Mouse (Mus musculus) forebrain, embryonic 11.5 days (tissue): ENCODE measurements at regions not wholly inside any gene's neighbourhood (a gene's known extent, or its start where the extent isn't known, plus 50 kb on each side); places are given as distances from the start of the nearest gene placed in this dataset.

Experiments
- ATAC-seq: fragments of 200-750 bp; cut with Nextera tagmentation; replicated peaks from 2 replicates; pipeline ENCODE4 v1.8.0; 2017; ENCODE audit warnings: moderate TSS enrichment; ENCODE audit not compliant: low FRiP score
- DNase-seq: peaks from one replicate; pipeline ENCODE4 v3.0.0-alpha.2; 2017; ENCODE audit warnings: low spot score
- H3K27ac ChIP-seq: fragments of 300-500 bp; sonication (generic); 2 replicates; pipeline ENCODE4 v1.5.1; 2014; ENCODE audit warnings: low read depth, low read length
- H3K27me3 ChIP-seq: fragments of 300-500 bp; sonication (generic); 2 replicates; pipeline ENCODE4 v1.6.1; 2014; ENCODE audit warnings: mild to moderate bottlenecking, low read length, mixed read lengths; ENCODE audit not compliant: control insufficient read depth, insufficient read depth
- H3K36me3 ChIP-seq: fragments of 300-500 bp; sonication (generic); 2 replicates; pipeline ENCODE4 v1.6.1; 2014; ENCODE audit warnings: mild to moderate bottlenecking, low read length, moderate library complexity, mixed read lengths; ENCODE audit not compliant: control insufficient read depth, insufficient read depth
- H3K4me1 ChIP-seq: fragments of 300-500 bp; sonication (generic); replicated peaks from 2 replicates; pipeline ENCODE4 v1.6.1; 2014; ENCODE audit warnings: low read length, mixed read lengths; ENCODE audit not compliant: control insufficient read depth, insufficient read depth
- H3K4me2 ChIP-seq: fragments of 300-500 bp; sonication (generic); 2 replicates; pipeline ENCODE4 v1.6.1; 2014; ENCODE audit warnings: low read depth, mild to moderate bottlenecking, low read length, moderate library complexity, mixed read lengths; ENCODE audit not compliant: severe bottlenecking
- H3K4me3 ChIP-seq: fragments of 300-500 bp; sonication (generic); 2 replicates; pipeline ENCODE4 v1.5.1; 2014; ENCODE audit warnings: low read depth, low read length
- H3K9ac ChIP-seq: fragments of 300-500 bp; sonication (generic); 2 replicates; pipeline ENCODE4 v1.6.1; 2014; ENCODE audit warnings: low read length
- H3K9me3 ChIP-seq: fragments of 300-500 bp; sonication (generic); 2 replicates; pipeline ENCODE4 v1.6.1; 2016; ENCODE audit warnings: low read length, mixed read lengths; ENCODE audit not compliant: control insufficient read depth
- WGBS: fragments of 180-500 bp; shearing (Covaris S2); extraction: QIAGEN DNeasy Blood & Tissue Kit; methylation state at CpG from one replicate; pipeline ENCODE4 v1.1.7; 2014; 5-methylcytosine and 5-hydroxymethylcytosine counted together

DNA sequence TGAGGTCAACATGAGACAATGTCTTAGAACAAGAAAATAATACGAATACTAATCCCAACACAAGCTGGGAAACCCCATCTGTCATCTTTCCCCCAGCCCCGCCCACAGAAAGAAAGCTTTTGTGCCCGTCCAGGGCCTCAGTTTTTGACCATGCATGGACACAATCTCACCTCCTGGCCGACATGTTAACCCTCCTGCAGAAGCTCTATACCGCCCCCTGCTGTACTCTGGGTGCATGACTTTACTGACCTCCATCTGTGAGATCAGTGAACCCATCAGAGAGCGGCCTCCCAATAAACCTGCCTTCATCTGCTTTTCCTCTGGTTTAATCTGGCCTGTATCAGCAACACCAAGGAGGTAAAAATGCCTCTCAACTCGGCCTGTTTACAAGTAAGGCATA lies 109.6 kb upstream of the Tbc1d5 start:
- ATAC-seq = no peak
- Histone ChIP-seq H3K9me3 (no peaks in the 10 kb centered on the region), H3K4me2 (no peak overlapping the region), H3K27ac (no peak overlapping the region), H3K27me3 (no peaks in the 10 kb centered on the region), H3K4me1 (no peaks in the 10 kb centered on the region), H3K36me3 (no peaks in the 10 kb centered on the region), H3K4me3 (no peak overlapping the region), H3K9ac (no peak overlapping the region)
- peak; percentile 52 for DNase-seq
- WGBS = 74% methylated on average over 7 of the region's 7 CpGs

DNA sequence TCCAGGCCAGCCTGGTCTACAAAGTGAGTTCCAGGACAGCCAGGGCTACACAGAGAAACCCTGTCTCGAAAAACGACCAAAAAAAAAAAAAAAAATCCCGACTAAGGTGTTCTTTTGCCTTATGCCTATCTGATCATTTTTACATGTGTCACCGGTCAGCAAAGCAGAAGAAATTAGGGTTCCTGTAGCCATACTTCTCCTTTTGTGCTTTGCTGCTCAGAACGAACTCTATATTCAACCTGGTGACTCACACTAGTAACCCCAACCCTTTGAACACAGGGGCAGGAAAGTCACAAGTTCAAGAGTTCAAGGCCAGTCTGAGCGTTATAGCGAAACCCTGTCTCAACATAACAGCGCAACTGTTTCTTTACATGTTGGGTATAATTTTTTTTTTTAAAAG lies 108.7 kb upstream of the Tbc1d5 start:
- ATAC-seq (no peak), DNase-seq (no peak)
- 91% methylated on average over 8 of the region's 8 CpGs for WGBS
- Histone ChIP-seq H3K4me3 (no peak overlapping the region), H3K9me3 (no peaks in the 10 kb centered on the region), H3K4me1 (no peaks in the 10 kb centered on the region), H3K4me2 (no peak overlapping the region), H3K36me3 (no peaks in the 10 kb centered on the region), H3K9ac (no peak overlapping the region), H3K27ac (no peak overlapping the region), H3K27me3 (no peaks in the 10 kb centered on the region)

DNA sequence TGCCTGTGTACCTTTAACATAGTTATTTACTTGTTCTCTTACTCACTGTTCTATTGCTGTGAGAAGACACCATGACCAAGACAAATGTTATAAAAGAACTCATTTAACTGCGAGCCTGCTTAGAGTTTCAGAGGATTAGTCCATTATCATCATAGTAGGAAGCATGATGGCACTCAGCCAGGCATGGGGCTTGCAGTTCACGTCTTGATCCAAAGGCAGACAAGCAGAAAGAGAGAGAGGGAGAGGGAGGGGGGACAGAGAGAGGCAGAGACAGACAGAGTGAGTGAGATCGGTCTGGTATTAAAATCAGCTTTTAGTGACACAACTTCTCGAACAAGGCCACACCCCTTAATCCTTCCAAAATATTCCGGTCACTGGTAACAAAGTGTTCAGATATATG lies 106.2 kb upstream of the Tbc1d5 start:
- ATAC-seq = no peak
- H3K9me3 ChIP-seq = no peaks in the 10 kb centered on the region
- DNase-seq = no peak
- no peak overlapping the region for H3K27ac ChIP-seq
- H3K4me1 ChIP-seq = no peaks in the 10 kb centered on the region
- no peaks in the 10 kb centered on the region for H3K36me3 ChIP-seq
- no peak overlapping the region for H3K4me2 ChIP-seq
- no peak overlapping the region for H3K9ac ChIP-seq
- 71% methylated on average over 5 of the region's 5 CpGs for WGBS
- H3K27me3 ChIP-seq = no peaks in the 10 kb centered on the region
- no peak overlapping the region for H3K4me3 ChIP-seq

DNA sequence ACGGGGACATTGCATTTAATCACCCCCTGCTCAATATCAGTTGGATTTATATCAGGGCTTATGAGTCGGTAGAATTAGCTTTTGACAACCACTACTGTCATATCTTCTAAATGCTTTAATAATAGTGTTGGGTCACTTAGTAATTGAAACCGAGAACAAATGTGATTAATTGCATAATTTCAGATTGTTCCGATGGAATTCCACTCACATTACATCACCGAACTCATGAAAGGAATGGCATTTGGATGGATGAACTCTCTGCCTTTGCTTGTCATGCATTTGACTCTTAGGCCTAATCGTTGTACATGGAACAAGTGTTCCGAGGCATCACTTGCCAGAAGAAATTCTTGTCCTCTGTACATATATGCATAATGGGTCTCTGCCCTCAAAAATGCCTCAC lies 99.6 kb upstream of the Tbc1d5 start:
- no peaks in the 10 kb centered on the region for H3K27me3 ChIP-seq
- no peak overlapping the region for H3K4me2 ChIP-seq
- H3K4me1 ChIP-seq = no peaks in the 10 kb centered on the region
- H3K9me3 ChIP-seq = no peaks in the 10 kb centered on the region
- H3K27ac ChIP-seq = no peak overlapping the region
- no peak for DNase-seq
- no peak for ATAC-seq
- H3K36me3 ChIP-seq = no peaks in the 10 kb centered on the region
- H3K4me3 ChIP-seq = no peak overlapping the region
- H3K9ac ChIP-seq = no peak overlapping the region
- WGBS = 85% methylated on average over 7 of the region's 7 CpGs

DNA sequence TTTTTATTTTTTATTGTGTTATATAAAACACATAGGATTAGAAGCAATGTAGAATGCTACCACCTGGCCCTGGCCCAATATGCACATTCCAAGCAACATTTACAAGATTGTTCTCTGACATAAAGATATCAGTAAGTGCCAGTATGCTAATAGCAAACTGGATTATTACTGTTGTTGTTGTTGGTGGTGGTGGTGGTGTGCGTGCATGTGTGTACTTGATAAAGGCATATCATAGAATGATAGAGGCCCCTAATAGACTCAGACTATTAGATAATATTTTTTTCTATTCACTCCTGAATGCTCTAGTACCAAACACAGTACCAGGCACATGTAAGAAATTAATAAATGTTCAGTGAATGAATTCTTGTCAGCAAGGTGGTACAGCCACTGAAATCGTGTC lies 98.9 kb upstream of the Tbc1d5 start:
- Histone ChIP-seq H3K27ac (no peak overlapping the region), H3K4me3 (no peak overlapping the region), H3K4me2 (no peak overlapping the region), H3K27me3 (no peaks in the 10 kb centered on the region), H3K9me3 (no peaks in the 10 kb centered on the region), H3K36me3 (no peaks in the 10 kb centered on the region), H3K4me1 (no peaks in the 10 kb centered on the region), H3K9ac (no peak overlapping the region)
- WGBS = 88% methylated on average over 2 of the region's 2 CpGs
- DNase-seq = no peak
- ATAC-seq = no peak

DNA sequence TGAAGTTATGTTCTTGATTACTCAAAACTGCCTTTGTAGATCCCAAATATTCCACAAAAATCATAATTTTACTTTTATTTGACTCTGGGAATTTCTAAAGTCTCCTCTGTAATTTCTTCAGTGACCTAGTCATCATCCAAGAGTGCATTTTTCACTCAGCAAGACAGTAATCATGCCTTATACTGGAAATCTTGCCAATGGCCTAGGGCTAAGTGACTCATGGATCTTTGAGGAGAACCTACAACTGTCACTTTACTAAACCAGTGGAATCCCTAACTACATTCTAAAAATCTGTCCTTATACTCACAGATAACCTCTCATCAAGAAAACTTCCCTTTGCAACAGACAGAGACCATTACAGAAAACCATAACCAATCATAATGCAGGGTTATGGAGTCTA lies 98.0 kb upstream of the Tbc1d5 start:
- no peaks in the 10 kb centered on the region for H3K27me3 ChIP-seq
- no peak overlapping the region for H3K9ac ChIP-seq
- H3K36me3 ChIP-seq = no peaks in the 10 kb centered on the region
- H3K4me3 ChIP-seq = no peak overlapping the region
- no peak overlapping the region for H3K27ac ChIP-seq
- H3K4me2 ChIP-seq = no peak overlapping the region
- DNase-seq (no peak), ATAC-seq (no peak)
- H3K4me1 ChIP-seq = no peaks in the 10 kb centered on the region
- no peaks in the 10 kb centered on the region for H3K9me3 ChIP-seq

DNA sequence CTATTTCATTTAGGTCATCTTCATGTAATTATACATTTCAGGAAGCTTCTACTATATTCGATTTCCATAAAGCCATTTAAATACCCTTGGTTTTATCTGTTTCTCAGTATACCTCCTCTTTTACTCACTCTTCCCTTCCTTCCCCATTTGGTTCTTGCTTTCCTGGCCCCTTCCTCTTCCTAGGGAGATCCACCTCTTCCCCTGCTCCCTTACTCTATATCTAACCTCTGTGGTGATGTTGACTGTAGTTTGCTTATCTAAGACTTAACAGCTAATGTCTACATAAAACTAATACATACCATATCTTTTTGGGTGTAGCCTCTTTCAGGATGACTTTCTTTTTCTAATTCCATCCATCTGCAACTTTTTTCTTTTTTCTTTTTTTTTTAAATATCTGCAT lies 92.9 kb upstream of the Tbc1d5 start:
- no peaks in the 10 kb centered on the region for H3K9me3 ChIP-seq
- 84% methylated on average over 1 of the region's 1 CpGs for WGBS
- H3K27me3 ChIP-seq = no peaks in the 10 kb centered on the region
- no peak overlapping the region for H3K4me3 ChIP-seq
- no peak overlapping the region for H3K9ac ChIP-seq
- H3K4me2 ChIP-seq = no peak overlapping the region
- no peaks in the 10 kb centered on the region for H3K4me1 ChIP-seq
- DNase-seq (no peak), ATAC-seq (no peak)
- no peaks in the 10 kb centered on the region for H3K36me3 ChIP-seq
- H3K27ac ChIP-seq = no peak overlapping the region

DNA sequence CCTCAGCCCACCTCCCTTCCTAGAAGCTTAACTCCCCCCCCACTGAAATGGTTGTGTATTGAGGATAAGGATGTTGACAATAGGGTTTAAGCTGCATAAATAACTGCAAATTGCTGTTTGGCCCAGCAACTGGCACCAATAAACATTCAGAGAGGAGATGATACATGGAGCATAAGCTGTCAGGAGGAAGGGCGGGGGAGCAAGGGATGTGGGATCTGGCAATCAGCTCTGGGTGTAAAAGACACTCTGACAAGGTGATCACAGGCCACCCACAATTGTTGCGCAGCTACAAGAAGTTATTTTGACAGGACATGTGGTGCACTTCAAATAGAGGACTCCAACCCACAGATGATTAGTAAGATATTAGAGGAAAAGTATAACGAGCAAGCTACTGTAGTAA lies 83.8 kb upstream of the Tbc1d5 start:
- DNase-seq (no peak), ATAC-seq (0 out of 2 replicates have a peak, but pooled peaks have one; percentile 21)
- no peak overlapping the region for H3K9ac ChIP-seq
- WGBS = 41% methylated on average over 3 of the region's 3 CpGs
- H3K4me3 ChIP-seq = no peak overlapping the region
- H3K4me1 ChIP-seq = no peaks in the 10 kb centered on the region
- H3K27me3 ChIP-seq = no peaks in the 10 kb centered on the region
- H3K36me3 ChIP-seq = no peaks in the 10 kb centered on the region
- H3K27ac ChIP-seq = no peak overlapping the region
- no peaks in the 10 kb centered on the region for H3K9me3 ChIP-seq
- no peak overlapping the region for H3K4me2 ChIP-seq

DNA sequence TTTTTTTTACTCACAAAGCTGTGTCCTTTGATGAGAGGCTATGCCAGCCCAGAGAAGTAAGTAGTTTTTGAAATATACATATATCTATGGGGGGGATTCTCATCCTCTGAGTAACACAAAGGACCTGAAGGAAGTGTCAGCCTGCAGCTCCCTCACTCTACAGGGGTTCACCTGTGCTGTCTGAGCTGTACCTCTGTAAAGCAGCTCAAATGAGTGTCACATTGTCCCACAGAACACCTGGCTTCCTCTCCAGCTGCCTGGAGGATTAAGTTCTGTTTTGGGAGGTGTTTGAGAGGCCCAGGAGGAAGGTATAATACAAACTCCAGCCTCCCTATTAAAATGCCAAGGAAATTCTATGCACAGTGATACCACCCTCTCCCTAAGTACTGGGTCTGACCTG lies 83.3 kb upstream of the Tbc1d5 start:
- peak; percentile 16; the same call in 1 of the 2 replicates for ATAC-seq
- Histone ChIP-seq H3K4me2 (no peak overlapping the region), H3K9me3 (no peaks in the 10 kb centered on the region), H3K4me1 (no peaks in the 10 kb centered on the region), H3K27me3 (no peaks in the 10 kb centered on the region), H3K9ac (no peak overlapping the region), H3K4me3 (no peak overlapping the region), H3K27ac (no peak overlapping the region), H3K36me3 (no peaks in the 10 kb centered on the region)
- no peak for DNase-seq
